Mouse (Mus musculus) telencephalon, adult 2 months (tissue): ENCODE measurements around the gene Mtfr1l.

Experiments used
- DNase-seq: peaks from one replicate; pipeline ENCODE4 v3.0.0-alpha.2; 2011; ENCODE audit warnings: low read depth, low spot score

The Mtfr1l gene

GRCm38 (mm10) chr4:134489986-134490665 lies 45.1 kb downstream of the Mtfr1l start:
- DNase-seq: no peak

- no peak for DNase-seq
Measured at GRCm38 (mm10) chr4:134488211-134488610, 47.0 kb downstream of the Mtfr1l start.

DNA sequence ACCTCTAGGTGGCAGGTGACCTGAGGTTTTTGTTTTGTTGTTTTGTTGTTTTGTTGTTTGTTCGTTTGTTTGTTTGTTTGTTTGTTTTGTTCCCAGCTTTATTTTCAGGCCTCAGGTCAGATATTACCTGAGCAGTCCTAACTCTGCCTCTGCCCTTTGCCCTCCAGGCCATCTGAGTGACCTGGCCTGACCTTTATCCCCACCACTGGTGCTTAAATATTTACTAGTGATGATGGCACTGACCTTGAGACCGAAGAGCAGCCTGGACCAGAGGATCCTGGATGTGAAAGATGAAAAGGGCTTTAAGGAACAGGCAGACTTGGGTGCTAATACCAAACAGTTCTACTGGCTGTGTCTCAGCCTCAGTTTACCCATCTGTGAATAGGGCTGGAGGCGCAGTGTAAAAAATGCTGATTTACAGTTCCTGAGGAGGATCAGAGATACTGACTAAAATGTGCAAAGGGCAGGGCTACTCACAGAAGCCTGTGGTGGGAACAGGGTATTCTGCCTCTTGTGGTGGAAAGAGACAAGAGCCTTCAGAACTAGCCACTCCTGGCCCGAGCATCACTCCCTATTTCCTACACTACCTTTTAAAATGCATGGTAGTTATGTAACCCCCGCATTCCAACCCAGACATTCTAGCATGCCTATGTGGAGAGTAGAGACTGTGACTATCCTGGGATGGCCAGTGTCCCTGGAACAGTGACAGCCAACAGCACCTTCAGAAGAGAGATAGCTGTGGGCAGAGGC lies 49.9 kb downstream of the Mtfr1l start:
- no peak for DNase-seq

DNA sequence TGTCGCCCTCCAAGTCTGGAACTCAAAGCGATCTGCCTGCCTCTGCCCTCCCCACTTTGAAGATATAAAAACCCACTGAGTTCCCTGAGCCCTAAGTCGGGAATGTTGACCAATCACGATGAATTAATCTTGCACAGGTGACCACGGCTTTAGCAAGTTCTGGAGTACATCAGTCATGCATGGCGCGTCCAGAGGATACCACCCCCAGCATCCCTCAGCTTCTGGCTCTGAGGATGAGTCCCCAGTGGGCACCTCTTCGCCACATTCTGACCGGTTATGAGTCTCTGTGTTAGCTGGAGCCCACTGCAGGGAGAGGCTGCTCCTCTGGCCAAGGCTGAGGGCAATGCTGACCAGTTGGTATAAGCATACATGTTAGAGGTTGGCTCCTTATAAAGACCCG lies 51.0 kb downstream of the Mtfr1l start:
- DNase-seq: no peak

DNA sequence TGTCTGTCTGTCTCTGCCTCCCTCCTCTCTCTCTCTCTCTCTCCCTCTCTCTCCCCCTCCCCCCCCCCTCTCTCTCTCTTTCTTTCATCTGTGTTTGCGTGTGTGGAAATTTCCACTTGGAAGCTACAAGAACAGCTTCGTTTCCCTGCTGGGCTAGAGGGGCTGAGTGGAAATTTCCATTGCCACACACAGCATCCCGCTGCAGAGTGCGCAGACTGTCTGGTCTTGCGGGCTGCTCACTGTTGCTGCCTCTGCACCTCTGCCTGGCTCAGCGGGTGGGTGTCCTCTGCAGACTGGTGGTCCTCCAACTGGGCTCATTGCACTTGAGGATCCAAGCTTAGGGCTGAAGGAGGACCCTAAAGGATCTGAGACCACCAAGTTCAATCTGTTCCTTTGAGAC lies 51.5 kb downstream of the Mtfr1l start:
- DNase-seq: peak; percentile 81

GRCm38 (mm10) chr4:134483078-134483688 lies 52.0 kb downstream of the Mtfr1l start:
- DNase-seq: no peak

- no peak for DNase-seq
Measured at GRCm38 (mm10) chr4:134482442-134482841, 52.7 kb downstream of the Mtfr1l start.

DNA sequence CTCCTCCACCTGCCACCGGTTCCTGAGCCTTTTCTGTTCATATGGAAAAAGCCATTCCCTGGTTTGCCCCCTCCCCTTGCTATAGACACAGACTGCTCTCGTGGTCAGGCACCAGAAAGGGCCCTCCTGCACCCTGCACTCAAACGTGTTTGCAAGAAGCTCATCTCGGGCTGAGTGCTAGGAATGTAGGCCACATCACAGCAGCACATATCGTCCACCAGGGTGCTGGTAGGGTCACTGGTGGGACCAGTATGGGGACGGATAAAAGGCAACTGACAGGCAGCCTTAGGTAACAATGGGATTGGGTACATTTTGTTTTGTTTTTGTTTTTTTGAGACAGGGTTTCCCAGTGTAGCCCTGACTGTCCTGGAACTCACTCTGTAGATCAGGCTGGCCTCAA lies 53.9 kb downstream of the Mtfr1l start:
- no peak for DNase-seq

DNA sequence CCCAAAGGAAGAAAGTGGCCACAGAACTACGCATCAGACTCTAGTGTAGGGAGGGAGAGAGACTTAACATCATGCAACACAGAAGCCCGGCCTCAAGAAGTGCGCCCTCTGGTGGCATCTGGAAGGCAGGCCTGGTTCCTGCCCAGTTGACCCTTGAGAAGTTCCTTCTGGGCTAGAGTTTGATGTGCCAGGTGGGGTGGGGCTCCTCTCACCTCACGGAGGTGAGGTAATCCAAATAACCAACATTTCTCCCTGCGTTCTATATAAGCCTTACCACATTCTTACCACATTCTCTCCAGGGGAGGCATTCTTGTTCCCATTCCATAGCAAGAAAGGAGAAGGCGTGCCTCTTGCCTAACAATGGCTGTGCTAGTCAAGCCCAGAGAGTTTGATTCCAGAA lies 54.3 kb downstream of the Mtfr1l start:
- DNase-seq: no peak

GRCm38 (mm10) chr4:134479839-134480238 lies 55.3 kb downstream of the Mtfr1l start:
- DNase-seq: no peak

DNA sequence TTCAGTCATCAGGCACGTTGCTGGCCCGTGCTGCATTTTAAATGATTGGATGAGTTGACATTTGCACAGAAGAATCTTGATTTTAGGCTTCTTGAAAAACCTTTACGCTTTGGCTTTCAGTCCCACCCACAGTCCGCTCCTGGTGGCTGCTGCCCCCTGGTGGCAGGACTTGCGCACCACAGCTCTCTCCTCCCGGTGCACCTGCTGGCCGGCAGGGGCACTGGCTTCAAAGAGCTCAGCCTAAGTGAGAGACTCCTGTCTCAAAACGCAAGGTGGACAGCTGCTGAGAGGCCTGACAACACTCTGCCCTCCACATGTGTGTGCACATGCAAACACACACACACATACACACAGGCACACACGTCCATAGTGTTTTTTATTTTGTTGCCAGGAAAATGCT lies 57.2 kb downstream of the Mtfr1l start:
- DNase-seq: no peak

DNA sequence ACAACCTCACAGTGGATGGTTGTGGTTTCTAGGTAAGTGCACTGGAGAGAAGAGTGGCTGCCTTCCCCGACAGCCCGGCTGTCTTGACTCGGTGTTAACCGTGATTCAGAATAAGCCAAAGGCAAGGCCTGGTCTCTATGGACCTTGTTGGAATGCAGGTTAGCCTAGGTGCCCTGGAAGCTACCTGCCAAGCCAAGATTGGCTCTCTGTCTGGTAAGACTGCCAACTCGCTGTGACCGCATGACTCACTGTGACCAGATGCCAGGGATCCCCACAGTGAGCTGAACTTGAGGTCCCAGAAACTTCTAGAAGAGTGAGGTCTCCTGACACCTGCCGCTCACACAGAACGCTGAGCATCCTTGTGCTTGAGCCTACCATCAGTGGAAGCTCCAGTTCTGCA lies 58.3 kb downstream of the Mtfr1l start:
- no peak for DNase-seq
